Mouse (Mus musculus) cerebellum, adult (tissue): ENCODE measurements around the gene Hmgcl.
A peak's percentile ranks its signal among the peaks of the same experiment; 100 is the strongest.
"Not testable (repeated sequence)": the region's sequence is repeated elsewhere in the genome, so short reads cannot be mapped to it uniquely, and the experiment has no call there.

Source experiments
- ATAC-seq: cut with Nextera tagmentation; 2 replicates; pipeline ENCODE4 v1.9.2; 2017; ENCODE audit warnings: mild to moderate bottlenecking, moderate library complexity, mixed read lengths; ENCODE audit not compliant: insufficient number of reproducible peaks, low FRiP score, low TSS enrichment

Hmgcl gene

DNA sequence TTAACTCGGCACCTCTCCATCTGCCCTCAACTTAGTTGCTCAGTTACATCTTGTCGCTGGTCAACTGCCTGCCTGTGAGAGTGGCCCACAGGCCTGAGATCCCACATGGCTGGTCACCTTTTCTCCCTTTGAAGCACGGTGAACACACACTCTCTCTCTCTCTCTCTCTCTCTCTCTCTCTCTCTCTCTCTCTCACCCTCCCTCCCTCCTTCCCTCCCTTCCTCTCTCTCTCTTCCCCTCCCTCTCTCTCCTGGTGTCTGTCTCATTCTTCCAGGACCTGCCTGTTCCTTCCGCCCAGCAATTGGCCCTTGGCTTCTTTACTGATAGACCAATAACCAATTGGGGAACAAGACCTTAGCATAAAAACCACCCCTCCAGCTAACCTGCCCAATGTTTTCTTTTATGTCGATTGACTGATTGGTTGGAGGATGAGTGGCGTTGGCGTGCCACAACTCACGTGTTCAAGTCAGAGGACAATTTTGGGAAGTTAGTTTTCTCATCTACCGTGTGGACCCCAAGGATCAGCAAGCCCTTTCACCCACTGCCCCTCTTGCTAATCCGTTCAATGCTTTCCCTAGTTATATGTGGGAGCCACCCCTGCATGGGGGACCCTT lies 19.9 kb upstream of the Hmgcl start:
- ATAC-seq: no peak

DNA sequence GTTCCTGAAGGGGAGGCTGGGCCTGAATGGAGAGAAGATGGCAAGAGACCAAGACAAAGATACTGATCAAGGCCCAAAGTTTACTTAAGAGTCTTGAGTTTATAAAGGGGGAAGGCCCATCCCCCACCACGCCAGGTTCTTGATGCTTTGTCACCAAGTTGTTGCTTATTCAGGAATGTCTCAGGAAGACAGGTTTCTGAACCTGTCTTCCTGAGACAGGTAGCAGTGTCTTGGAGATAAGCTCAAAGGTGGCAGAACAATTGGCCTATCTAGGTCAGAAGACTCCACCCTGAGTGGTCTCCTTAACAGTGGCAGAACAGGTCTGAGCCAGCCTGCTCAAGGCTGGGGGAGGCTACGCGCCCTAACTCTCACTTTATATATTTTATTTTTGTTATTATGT lies 19.4 kb upstream of the Hmgcl start:
- no peak for ATAC-seq

DNA sequence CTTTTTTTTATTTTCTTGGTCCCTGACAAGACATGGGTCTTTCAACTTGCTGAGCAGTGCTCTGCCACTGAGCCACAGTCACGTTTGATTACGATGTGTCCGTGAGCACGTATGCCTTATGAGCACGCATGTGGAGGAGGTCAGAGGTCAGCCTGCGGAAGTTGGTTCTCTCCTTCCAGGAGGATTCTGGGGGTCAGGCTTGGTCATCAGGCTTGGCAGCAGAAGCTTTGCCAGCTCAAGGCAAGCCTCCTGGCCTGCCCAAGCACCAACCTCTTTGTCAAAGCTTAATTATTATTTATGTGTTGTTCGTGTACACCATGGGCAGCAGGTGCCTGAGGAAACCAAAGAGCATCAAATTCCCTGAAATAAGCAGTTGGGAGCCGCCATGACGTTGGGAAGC lies 17.9 kb upstream of the Hmgcl start:
- ATAC-seq: no peak

- ATAC-seq: no peak
Measured at GRCm38 (mm10) chr4:135929405-135929804, 16.8 kb upstream of the Hmgcl start.

- no peak for ATAC-seq
Measured at GRCm38 (mm10) chr4:135929828-135930227, 16.4 kb upstream of the Hmgcl start.

DNA sequence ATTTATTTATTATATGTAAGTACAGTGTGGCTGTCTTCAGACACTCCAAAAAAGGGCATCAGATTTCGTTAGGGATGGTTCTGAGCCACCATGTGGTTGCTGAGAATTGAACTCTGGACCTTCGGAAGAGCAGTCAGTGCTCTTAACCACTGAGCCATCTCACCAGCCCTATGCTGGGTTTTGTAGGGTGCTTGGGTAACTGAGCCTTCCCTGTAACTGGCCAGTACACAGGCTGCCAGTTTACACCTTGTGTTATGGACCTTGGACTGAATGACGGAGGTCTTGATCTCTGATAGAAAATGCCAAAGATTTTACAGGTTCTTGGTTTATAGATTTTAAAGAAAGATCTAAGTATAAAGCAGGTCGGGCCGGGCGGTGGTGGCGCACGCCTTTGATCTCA lies 16.0 kb upstream of the Hmgcl start:
- ATAC-seq: no peak

DNA sequence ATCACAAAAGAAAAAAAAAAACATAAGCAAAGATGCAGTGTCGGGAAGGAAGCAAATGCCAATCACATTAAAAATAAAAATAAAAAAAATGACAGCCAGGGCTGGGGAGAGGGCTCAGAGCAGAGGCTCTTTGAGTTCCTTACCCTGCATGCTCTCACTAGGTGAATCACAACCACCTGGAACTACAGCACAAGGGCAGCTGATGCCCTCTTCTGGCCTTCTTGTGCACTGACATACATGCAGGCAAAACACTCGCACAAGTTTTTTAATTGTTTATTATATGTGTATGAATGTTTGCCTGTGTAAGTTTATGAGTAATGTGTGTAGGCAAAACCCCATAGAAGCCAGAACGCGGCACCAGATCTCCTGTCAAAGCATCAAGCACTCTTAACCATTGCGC lies 14.4 kb upstream of the Hmgcl start:
- no peak for ATAC-seq

DNA sequence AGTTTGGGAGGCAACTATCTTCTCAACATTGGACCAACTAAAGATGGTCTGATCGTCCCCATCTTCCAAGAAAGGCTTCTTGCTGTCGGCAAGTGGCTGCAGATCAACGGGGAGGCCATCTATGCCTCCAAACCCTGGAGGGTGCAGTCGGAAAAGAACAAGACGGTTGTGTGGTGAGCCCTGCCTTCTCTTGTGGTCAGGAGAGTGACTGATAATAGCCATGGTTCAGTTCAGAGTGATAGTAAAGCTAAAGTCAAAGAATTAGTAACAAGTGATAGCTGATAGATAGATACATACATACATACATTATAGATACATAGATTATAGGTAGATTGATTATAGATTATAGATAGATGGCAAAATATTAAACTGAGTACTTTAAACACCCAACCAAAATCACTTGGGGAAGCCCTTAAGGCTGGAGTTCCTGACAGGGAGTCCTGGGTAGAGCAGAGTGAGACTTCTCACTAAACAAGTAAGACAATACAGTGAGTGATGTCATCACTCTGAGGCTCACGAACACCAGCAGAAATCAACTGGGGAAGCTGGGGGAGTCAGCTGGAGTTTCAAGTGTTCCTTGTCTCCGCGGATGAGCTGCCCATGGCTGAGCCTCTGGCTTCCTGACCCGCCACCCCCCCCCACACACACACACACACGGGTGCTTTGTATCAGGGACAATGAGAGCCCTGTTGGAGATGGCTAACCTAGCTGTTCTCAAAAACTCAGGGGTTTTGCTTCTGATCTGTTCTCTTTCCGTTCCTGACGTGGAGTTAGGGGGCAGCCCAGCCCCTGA lies 11.3 kb upstream of the Hmgcl start:
- no peak for ATAC-seq

- ATAC-seq: no peak
Measured at GRCm38 (mm10) chr4:135935502-135935901, 10.7 kb upstream of the Hmgcl start.

GRCm38 (mm10) chr4:135938858-135939257 lies 7.4 kb upstream of the Hmgcl start:
- ATAC-seq: no peak

- ATAC-seq: not testable (repeated sequence)
Measured at GRCm38 (mm10) chr4:135941026-135941425, 5.2 kb upstream of the Hmgcl start.

DNA sequence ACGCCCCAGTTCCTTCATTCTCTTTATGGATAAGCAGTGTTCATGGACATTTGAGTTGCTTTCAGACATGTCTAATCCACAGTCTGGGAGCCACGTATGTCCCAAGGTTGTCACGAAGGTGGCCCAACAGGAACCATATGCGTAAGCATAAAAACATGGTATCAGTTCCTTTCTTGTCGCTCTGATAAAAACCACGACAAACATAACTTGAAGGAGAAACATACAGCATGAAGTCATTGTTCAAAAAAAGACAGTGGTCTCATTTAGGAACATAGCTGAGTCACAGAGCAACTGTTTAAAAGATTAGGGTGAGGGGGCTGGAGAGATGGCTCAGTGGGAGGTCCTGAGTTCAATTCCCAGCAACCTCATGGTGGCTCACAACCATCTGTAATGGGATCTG lies 4.1 kb upstream of the Hmgcl start:
- ATAC-seq: no peak

DNA sequence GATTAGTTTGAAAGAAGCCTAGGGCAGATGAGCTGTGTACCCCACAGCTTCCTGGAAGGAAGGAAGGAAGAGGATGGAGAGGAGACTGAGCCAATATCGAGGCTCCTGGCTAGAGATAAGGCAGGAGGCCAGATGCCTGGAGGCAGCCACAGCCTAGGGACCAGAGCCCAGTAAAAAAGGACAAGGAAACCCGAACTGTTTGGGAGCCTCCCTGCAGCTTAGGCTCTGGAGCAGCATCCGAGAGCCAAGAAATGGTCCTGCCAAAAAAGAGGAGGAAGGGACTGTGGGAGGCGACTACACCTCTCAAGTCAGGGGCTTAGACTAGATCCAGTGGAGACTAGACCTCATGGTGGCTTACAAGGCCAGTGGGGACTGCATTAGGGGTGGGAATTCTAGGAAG lies 2.9 kb upstream of the Hmgcl start:
- no peak for ATAC-seq

DNA sequence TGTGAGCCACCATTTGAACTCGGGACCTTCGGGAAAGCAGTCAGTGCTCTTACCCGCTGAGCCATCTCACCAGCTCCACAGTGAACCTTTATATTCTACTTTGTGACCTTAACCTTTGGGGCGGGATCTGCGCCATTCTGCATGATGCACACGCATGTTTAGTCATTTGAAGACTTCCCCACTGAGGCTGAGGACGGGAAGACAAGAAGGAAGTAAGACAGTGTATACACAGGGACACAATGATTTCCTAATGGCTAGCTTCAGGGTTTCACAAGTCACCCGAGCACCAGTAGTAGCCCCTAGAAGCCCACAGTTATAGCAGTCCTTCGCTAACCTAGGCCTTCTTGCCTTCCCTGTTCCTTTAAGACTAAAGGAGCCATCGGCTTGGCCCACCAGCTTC lies 542 bp upstream of the Hmgcl start:
- ATAC-seq: no peak

DNA sequence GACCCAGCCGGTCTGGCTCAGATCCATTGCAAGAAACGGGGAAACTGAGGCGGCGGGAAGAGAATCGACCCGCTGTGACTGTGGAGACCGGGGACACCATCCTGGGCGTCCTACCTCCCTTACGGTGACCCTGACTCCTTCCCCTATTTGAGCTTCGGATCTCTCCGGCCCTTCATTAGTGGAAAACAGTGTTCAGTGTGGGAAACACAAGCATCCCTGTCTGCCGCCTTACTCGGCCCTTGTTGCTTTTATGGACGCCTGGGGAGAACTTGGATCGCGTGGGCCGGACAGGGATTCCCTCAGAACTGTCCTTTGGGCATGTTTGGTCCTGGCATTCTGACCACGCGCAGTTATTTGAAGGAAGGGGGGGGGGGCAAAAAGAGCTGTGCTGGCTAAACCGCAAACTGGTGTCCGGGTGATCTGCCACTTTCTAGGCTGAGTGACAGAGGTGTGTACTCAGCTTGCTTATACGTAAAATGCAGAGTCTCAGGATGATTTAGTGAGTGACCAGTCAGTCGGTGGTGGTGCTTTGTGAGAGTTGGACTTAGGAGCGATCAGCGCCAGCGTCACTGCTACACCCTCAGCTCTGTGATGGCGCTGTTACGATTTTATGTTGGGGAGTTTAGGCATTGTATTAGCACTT lies 532 bp downstream of the Hmgcl start:
- ATAC-seq: no peak

DNA sequence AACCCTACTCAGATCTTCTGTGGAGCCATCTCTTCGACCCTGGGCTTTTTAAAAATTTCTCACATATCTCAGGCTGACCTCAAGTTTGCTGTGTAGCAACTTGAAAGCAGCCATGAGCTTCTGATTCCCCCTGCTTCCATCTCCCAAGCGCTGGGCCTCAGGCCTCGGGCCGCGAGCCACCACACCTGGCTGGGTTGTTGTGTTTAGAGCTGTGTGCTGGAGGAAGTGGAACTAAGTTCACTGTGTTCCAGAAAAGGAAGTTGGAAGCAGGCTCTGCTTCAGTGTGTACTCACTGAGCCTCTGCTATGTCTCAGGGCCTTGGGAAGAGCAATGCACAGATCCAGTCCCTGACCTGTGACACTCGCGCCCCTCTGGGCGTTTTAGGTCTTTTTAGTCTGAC lies 1.9 kb downstream of the Hmgcl start:
- no peak for ATAC-seq

DNA sequence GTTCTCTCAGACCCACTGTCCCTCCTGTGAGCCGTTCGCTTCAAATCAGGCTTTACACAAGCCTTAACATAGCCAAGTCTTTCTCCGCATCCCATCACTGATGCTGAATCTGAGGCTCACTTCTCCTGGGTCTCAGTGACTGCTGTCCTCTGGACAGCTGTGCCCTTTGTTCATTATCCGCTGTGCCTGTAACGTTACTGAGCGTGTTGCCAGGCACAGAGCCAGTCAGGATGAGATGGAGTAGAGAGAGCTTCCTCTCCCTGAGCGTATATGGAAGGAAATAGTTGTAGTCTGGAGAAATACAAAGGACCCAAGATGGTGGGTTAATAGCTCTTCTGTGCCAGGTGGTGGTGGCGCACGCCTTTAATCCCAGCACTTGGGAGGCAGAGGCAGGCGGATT lies 3.2 kb downstream of the Hmgcl start:
- no peak for ATAC-seq

DNA sequence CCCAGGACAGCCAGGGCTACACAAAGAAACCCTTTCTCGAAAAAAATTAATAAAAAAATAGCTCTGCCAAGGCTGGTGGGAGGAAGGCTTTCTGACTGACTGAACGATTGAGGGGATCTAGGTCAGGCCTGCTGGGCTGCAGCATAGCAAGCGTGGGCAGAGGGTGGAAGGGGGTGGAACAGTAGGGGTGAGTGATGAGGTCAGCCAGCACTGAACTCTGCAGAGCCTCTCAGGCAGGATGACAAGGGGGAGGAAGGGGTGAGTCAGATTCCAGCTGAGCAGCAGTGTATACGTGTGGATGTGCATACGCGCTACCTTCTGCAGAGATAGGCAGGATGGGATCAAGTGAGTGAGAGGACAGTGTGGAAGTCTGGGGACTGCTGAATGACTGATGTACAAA lies 3.7 kb downstream of the Hmgcl start:
- ATAC-seq: peak; percentile 86

DNA sequence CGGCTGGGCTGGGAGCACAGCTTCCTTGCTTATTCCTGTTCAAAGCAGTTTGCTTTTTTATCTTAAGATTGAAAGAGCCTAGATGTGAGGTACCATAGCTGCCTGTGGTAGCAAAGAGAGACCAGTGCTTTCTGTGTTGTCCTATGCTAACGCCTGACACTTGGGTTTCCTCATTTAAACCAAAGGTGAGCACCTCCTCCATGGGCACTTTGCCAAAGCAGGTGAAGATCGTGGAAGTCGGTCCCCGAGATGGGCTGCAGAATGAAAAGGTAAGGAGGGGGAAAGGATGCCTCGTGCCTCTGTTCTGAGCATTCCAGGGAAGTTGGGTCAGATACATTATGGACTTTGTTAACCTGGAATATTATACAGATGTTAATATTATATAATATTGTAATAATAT lies 4.1 kb downstream of the Hmgcl start:
- no peak for ATAC-seq

- ATAC-seq: no peak
Measured at GRCm38 (mm10) chr4:135951505-135951904, 5.3 kb downstream of the Hmgcl start.

DNA sequence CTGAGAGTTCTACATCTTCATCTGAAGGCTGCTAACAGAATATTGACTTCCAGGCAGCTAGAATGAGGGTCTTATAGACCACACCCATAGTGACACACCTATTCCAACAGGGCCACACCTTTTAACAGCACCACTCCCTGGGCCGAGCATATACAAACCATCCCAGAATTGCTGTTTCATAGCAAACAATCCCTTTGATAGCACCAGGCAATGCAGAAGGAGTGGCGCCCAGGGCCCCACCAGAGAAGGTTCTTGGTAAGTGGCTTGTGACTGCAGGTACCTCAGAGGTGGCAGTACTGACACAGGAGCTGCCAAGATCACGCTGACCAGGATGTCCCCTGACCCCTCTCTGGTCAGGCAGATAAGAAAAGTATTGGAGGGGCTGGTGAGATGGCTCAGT lies 6.9 kb downstream of the Hmgcl start:
- ATAC-seq: no peak

- no peak for ATAC-seq
Measured at GRCm38 (mm10) chr4:135954241-135954640, 8.0 kb downstream of the Hmgcl start.
